Mouse (Mus musculus): Measurements from ENCODE around the gene Slain1. TPM values are rescaled to one million over a fixed set of nuclear protein-coding genes. Genes with fewer than 3 reads are reported as not detected.

The Slain1 gene
- under 1 TPM; 0.19 to 0.29 TPM for total RNA-seq (2021)
- long read RNA-seq, experiment 1: 0 reads
- long read RNA-seq, experiment 2: 0 reads

- DNase-seq: peak; percentile 30
Measured at GRCm38 (mm10) chr14:103649896-103650334, at the start of gene Slain1. Gene Slain1 (plus strand): TSS chr14:103650228.

GRCm38 (mm10) chr14:103608063-103608462 lies 42.0 kb upstream of the Slain1 start:
- DNase-seq: no peak

- no peak for DNase-seq
Measured at GRCm38 (mm10) chr14:103613573-103614271, 36.3 kb upstream of the Slain1 start.

GRCm38 (mm10) chr14:103614272-103614587 lies 35.8 kb upstream of the Slain1 start:
- no peak for DNase-seq

GRCm38 (mm10) chr14:103619756-103620155 lies 30.3 kb upstream of the Slain1 start:
- DNase-seq: no peak

- DNase-seq: no peak
Measured at GRCm38 (mm10) chr14:103621207-103621606, 28.8 kb upstream of the Slain1 start.

GRCm38 (mm10) chr14:103626100-103626499 lies 23.9 kb upstream of the Slain1 start:
- DNase-seq: no peak

GRCm38 (mm10) chr14:103629639-103630364 lies 20.2 kb upstream of the Slain1 start:
- DNase-seq: no peak

- no peak for DNase-seq
Measured at GRCm38 (mm10) chr14:103630545-103630944, 19.5 kb upstream of the Slain1 start.

- no peak for DNase-seq
Measured at GRCm38 (mm10) chr14:103643933-103644332, 6.1 kb upstream of the Slain1 start.

- no peak for DNase-seq
Measured at GRCm38 (mm10) chr14:103647981-103648380, 2.0 kb upstream of the Slain1 start.

GRCm38 (mm10) chr14:103648623-103649255 lies 1.3 kb upstream of the Slain1 start:
- DNase-seq: no peak

- DNase-seq: no peak
Measured at GRCm38 (mm10) chr14:103649302-103649701, 726 bp upstream of the Slain1 start.

- peak; percentile 15 for DNase-seq
Measured at GRCm38 (mm10) chr14:103650413-103651101, 529 bp downstream of the Slain1 start.

- DNase-seq: no peak
Measured at GRCm38 (mm10) chr14:103651106-103651505, 1.1 kb downstream of the Slain1 start.

GRCm38 (mm10) chr14:103651562-103651961 lies 1.5 kb downstream of the Slain1 start:
- DNase-seq: no peak

- no peak for DNase-seq
Measured at GRCm38 (mm10) chr14:103652524-103652923, 2.5 kb downstream of the Slain1 start.

- DNase-seq: no peak
Measured at GRCm38 (mm10) chr14:103653800-103654199, 3.8 kb downstream of the Slain1 start.

- DNase-seq: no peak
Measured at GRCm38 (mm10) chr14:103655448-103655847, 5.4 kb downstream of the Slain1 start.

GRCm38 (mm10) chr14:103657876-103658275 lies 7.8 kb downstream of the Slain1 start:
- no peak for DNase-seq

- no peak for DNase-seq
Measured at GRCm38 (mm10) chr14:103663026-103663425, 13.0 kb downstream of the Slain1 start.

GRCm38 (mm10) chr14:103664391-103664790 lies 14.4 kb downstream of the Slain1 start:
- DNase-seq: no peak
